Mouse (Mus musculus) left cerebral cortex, adult 2 months (tissue): Measurements from ENCODE around the gene Epn2. TPM values are rescaled to one million over a fixed set of nuclear protein-coding genes. Genes with fewer than 3 reads are reported as not detected.

ENCODE experiments used
- DNase-seq, 2 experiments: peaks; one replicate each; pipeline ENCODE4 v3.0.0; 2021 to 2022; ENCODE audit warnings: low spot score in 2 of 2, mixed read lengths in 1 of 2; ENCODE audit errors: extremely low spot score in 1 of 2
- H3K27ac ChIP-seq: fragments of 200-600 bp; 2 replicates; pipeline ENCODE4 v1.8.1; 2022
- H3K4me3 ChIP-seq: fragments of 200-600 bp; 2 replicates; pipeline ENCODE4 v1.8.1; 2022
- CTCF ChIP-seq: fragments of 200-600 bp; IDR thresholded peaks from 2 replicates; pipeline ENCODE4 v1.8.1; 2022; ENCODE audit warnings: antibody characterized with exemption, mild to moderate bottlenecking, moderate library complexity
- intact Hi-C: fragments of 180-260 bp; cut with DNase I; formaldehyde crosslinking; loops from one replicate; pipeline ENCODE4 v1.15.1; 2025
- long read RNA-seq, 2 experiments: library from polyadenylated mRNA; stranded (forward); transcript quantifications; one replicate each; pipeline ENCODE4 v2.0.0; 2021; ENCODE audit warnings: borderline mapping rate in 2 of 2
- total RNA-seq, 2 experiments: library from RNA; stranded (reverse); gene quantifications; 2 replicates each; pipeline ENCODE4 v1.2.3; 2021

Epn2 gene
- total RNA-seq: 100 to 1,000 TPM; 113 TPM
- long read RNA-seq, experiment 1, full-length matches to known transcripts: 33 of 156 reads
- long read RNA-seq, experiment 1, partial matches to known transcripts: 16 of 156 reads
- long read RNA-seq, experiment 1, other reads (novel, unspliced or antisense): 107 of 156 reads
- long read RNA-seq, experiment 2, full-length matches to known transcripts: 38 of 141 reads
- long read RNA-seq, experiment 2, partial matches to known transcripts: 17 of 141 reads
- long read RNA-seq, experiment 2, other reads (novel, unspliced or antisense): 86 of 141 reads

DNA sequence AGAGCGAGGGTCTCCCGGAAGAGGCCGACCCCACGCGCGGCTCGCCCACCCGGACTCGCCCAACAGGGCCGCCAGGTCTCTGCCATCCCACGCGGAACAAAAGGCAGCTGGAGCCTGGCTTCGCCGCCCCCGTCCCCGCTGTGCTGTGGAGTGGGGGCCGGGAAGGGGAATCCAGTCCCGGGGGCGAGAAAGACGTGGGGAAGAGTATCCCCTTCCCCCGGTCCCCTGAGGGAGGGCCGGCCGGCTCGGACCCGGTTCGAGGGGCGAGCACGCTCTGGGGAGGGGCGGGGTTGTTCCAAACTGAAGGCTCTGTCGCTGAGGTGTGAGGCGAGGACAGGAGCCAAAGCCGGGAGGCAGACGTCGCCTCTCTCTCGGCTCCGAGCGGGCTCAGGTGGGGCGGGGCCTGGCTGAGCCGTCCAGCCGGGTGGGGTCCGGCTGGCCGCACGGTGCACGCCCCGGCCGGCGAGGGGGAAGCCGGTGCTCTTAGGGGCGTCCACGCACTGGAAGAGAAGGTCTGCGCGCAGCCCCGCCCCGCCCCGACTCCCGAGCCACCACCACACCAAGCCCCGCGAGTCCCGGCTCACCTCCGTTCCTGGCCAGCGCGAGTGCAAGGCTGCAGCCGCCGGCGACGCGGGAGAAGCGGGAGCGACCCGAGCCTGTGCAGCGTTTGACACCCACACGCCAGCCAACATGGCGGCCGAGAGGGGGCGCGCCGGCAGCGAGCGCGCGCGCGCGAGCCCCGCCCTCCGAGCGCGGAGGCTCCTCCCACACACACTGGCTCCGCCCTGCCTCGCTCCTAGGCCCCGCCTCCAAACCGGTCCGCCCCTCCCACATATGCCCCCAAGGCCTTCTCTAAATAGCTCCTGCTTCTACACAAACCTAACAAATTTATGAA is at the start of gene Epn2:
Gene Epn2 (minus strand): TSS at position 705 of the 895 bp plus-strand sequence.
- intact Hi-C loops: loop anchor here (2.0 to 5.0 kb wide), 3 partner anchors 42 to 72 kb away; partner anchors contain the start of gene B9d1
- TF ChIP-seq CTCF: peak; percentile 58
- Histone ChIP-seq H3K27ac (peak within 1 kb of the TSS; percentile 88), H3K4me3 (peak within 1 kb of the TSS; percentile 90)
- peak; percentile 76 to 81 for DNase-seq

DNA sequence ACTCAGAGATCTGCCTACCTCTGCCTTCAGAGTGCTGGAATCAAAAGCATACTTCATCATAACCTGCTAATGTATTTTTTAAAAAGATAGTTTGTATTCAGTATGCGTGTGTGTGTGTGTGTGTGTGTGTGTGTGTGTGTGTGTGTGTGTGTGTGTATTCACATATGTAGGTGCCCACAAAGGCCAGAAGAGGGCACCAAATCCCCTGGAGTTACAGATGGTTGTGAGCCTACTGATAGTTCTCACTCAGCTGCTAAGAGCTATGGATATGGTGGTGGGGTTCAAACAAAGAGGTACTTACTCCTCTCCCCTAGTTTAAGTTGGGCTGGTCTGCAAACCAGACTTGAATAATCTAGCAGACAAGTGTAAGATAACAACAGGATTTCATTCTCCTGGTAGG is 47.0 kb upstream of the Epn2 start:
- no peak overlapping the region for H3K4me3 ChIP-seq

GRCm38 (mm10) chr11:61625136-61625535 is 45.6 kb upstream of the Epn2 start:
- H3K4me3 ChIP-seq: no peak overlapping the region
- no peak for TF ChIP-seq CTCF
- peak in 1 of 2 experiments; percentile 21 for DNase-seq
- H3K27ac ChIP-seq: no peak overlapping the region
- intact Hi-C loops: loop anchor here (1.0 kb wide), 1 partner anchor 19 kb away; no protein-coding TSS in a partner anchor

More for the DNA sequence above, 47.0 kb upstream of the Epn2 start:
- DNase-seq: no peak
- intact Hi-C loops: loop anchor here (1.0 kb wide), 1 partner anchor 87 kb away; no protein-coding TSS in a partner anchor
- no peak overlapping the region for H3K27ac ChIP-seq
- TF ChIP-seq CTCF: no peak; the same call in 1 of the 2 replicates

DNA sequence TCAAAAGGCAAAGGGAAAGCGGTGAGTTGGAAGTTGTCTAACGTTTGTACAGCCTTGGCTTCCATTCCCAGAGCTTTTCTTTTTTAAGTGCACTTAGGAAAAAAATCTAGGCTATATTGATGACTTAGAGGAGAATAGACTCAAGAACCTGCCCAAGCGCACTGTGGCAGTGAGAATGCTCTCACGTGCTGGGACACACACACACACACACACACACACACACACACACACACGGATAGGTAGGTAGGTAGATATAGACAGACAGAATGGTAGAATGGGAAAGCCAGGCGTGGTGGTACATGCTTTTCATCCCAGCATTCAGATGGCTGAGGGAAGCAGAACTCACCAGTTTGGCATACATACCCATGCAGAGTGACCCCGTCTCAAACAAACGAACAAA is 41.3 kb upstream of the Epn2 start:
- Histone ChIP-seq H3K27ac (peak overlapping the region; percentile 91), H3K4me3 (peak overlapping the region; percentile 44)
- intact Hi-C loops: loop anchor here (2.0 kb wide), 2 partner anchors 42 to 94 kb away; partner anchors contain the start of gene Epn2
- no peak for TF ChIP-seq CTCF
- no peak for DNase-seq

DNA sequence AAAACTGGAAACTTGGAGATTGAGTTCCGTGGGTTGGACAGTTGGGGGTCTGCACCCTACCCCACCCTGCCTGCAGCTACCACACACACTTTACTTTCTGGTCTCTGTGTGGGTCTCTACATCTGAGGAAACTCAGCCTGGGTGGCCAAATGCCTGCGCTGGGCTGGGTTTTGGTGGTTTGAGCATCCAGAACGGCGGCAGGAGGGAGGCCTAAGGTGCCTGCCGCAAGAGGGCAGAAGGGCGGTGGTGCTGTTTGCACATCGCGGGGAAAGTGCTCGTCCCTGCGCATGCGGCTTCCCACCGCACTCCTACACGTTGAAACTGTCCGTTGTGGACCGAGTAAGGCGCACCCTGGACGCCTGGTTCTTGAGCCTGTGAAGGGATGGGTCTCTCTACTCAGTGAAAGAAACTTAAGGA is 40.8 kb upstream of the Epn2 start:
- peak; percentile 82 for DNase-seq
- peak overlapping the region; percentile 44 for H3K4me3 ChIP-seq
- TF ChIP-seq CTCF: peak; percentile 79
- intact Hi-C loops: loop anchor here (2.0 kb wide), 2 partner anchors 41 to 95 kb away; partner anchors contain the start of gene Epn2
- H3K27ac ChIP-seq: peak overlapping the region; percentile 91

GRCm38 (mm10) chr11:61619791-61620241 is 40.3 kb upstream of the Epn2 start:
- intact Hi-C loops: loop anchor here (2.0 to 5.0 kb wide), 5 partner anchors 41 to 428 kb away; partner anchors contain the start of genes B9d1 and Epn2
- Histone ChIP-seq H3K27ac (peak overlapping the region; percentile 91), H3K4me3 (peak overlapping the region; percentile 44)
- DNase-seq: peak; percentile 77 to 79
- peak; percentile 66 for TF ChIP-seq CTCF

DNA sequence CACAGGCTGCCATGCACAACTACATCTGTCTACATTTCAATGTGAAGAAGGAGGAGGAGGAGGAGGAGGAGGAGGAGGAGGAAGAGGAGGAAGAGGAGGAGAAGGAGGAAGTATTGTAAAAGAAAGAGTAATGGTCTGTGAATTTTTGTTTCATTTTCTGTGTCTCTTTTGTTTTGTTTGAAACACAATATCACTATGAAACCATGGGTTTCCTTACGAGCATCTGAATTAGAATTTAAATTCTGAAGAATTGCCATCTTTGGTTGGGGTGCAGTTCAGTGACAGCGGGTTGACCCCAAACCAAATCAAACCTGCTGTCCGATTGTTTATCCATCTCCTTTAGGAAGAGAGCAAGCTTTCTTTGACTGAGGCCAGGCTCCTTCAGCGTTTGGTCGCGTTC is 39.9 kb upstream of the Epn2 start:
- peak overlapping the region; percentile 87 for H3K27ac ChIP-seq

DNA sequence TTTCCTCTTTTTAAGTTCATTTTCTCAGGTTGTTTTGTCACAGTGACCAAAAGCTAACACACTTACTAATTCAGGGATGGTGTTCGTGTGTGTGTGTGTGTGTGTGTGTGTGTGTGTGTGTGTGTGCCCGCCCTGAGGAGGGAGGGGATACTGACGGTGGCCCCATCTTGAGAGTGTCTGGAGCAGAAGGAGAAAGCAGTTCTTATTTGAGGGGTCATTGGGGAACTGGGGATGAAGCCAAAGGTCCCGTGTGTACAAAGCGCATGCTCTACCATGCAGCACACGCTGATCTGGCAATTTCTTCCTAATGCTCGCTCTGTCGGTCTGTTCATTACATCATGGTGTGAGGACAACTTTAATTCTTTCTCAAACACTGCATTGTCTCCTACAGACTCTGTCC is 39.1 kb upstream of the Epn2 start:
- peak overlapping the region; percentile 9; the same call in 1 of the 2 replicates for H3K27ac ChIP-seq
- DNase-seq: no peak
- intact Hi-C loops: loop anchor here (2.0 to 5.0 kb wide), 3 partner anchors 114 to 426 kb away; partner anchors contain the start of gene B9d1

More for the DNA sequence above, 39.9 kb upstream of the Epn2 start:
- peak overlapping the region; percentile 34 for H3K4me3 ChIP-seq
- TF ChIP-seq CTCF: no peak
- no peak for DNase-seq
- intact Hi-C loops: loop anchor here (2.0 to 5.0 kb wide), 3 partner anchors 115 to 427 kb away; partner anchors contain the start of gene B9d1

GRCm38 (mm10) chr11:61618131-61618530 is 38.6 kb upstream of the Epn2 start:
- TF ChIP-seq CTCF: no peak
- intact Hi-C loops: loop anchor here (2.0 to 5.0 kb wide), 3 partner anchors 113 to 426 kb away; partner anchors contain the start of gene B9d1
- Histone ChIP-seq H3K27ac (peak overlapping the region; percentile 24; the same call in 1 of the 2 replicates), H3K4me3 (no peak overlapping the region)
- no peak for DNase-seq

More for the DNA sequence above, 39.1 kb upstream of the Epn2 start:
- no peak for TF ChIP-seq CTCF
- H3K4me3 ChIP-seq: no peak overlapping the region

DNA sequence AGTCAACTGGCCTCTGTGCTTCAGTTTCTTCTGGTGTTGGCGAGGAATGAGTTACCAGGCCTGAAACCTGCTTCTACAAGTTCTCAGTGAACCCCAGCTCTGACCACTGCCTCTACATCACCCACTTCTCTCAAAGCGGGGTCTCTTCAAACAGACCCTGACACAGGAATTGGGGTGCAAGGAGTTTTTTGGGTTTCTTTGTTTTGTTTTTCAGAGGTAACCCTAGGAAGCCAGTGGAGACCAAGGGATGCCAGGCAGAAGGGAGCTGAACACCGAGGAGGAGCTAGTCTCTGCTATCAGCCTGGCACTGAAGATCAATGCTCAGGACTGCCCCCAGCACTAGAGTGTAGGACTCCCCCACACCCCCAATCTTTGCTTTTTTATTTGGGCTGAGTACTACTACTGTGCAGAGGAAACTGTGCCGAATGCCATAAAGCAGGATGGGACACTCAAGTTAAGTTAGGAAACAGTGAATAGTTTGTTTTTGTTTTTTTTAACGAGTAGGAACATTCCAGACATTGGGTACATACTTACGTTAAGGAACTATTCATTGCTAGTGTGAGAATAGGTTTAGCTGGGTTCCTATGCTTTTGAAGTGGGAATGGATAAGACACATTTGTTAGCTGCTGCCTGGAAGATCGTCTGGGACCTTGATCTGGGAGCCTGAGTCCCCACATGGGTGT is 37.9 kb upstream of the Epn2 start:
- Histone ChIP-seq H3K27ac (peak overlapping the region; percentile 24), H3K4me3 (no peak overlapping the region)
- no peak for TF ChIP-seq CTCF
- intact Hi-C loops: loop anchor here (2.0 to 5.0 kb wide), 3 partner anchors 21 to 425 kb away; no protein-coding TSS in a partner anchor
- no peak for DNase-seq
